Mouse (Mus musculus) limb, embryonic 14.5 days (tissue): Measurements from ENCODE around the gene Polg2. TPM values are rescaled to one million over a fixed set of nuclear protein-coding genes. Genes with fewer than 3 reads are reported as not detected.
"Not testable (repeated sequence)": the region's sequence is repeated elsewhere in the genome, so short reads cannot be mapped to it uniquely, and the experiment has no call there.

Experiments
- ATAC-seq: fragments of 200-750 bp; cut with Nextera tagmentation; 2 replicates; pipeline ENCODE4 v1.8.0; 2017; ENCODE audit warnings: low read depth, moderate number of reproducible peaks, moderate TSS enrichment; ENCODE audit not compliant: low FRiP score
- DNase-seq: peaks from one replicate; pipeline ENCODE4 v3.0.0-alpha.2; 2015; ENCODE audit warnings: low spot score
- H3K27ac ChIP-seq: fragments of 300-500 bp; sonication (generic); replicated peaks from 2 replicates; pipeline ENCODE4 v1.5.1; 2014; ENCODE audit warnings: low read depth, mild to moderate bottlenecking, low read length, moderate library complexity, mixed read lengths
- H3K27me3 ChIP-seq: fragments of 300-500 bp; sonication (generic); 2 replicates; pipeline ENCODE4 v1.6.1; 2014; ENCODE audit warnings: low read length, mixed read lengths; ENCODE audit not compliant: control insufficient read depth, insufficient read depth
- H3K36me3 ChIP-seq: fragments of 300-500 bp; sonication (generic); 2 replicates; pipeline ENCODE4 v1.6.1; 2014; ENCODE audit warnings: mild to moderate bottlenecking, low read length, moderate library complexity, mixed read lengths; ENCODE audit not compliant: control insufficient read depth, insufficient read depth
- H3K4me1 ChIP-seq: fragments of 300-500 bp; sonication (generic); 2 replicates; pipeline ENCODE4 v1.6.1; 2014; ENCODE audit warnings: antibody characterized with exemption, low read length, mixed read lengths; ENCODE audit not compliant: control insufficient read depth, insufficient read depth
- H3K4me2 ChIP-seq: fragments of 300-500 bp; sonication (generic); replicated peaks from 2 replicates; pipeline ENCODE4 v1.6.1; 2014; ENCODE audit warnings: low read depth, mild to moderate bottlenecking, low read length, moderate library complexity; ENCODE audit not compliant: severe bottlenecking
- H3K4me3 ChIP-seq: fragments of 300-500 bp; sonication (generic); replicated peaks from 2 replicates; pipeline ENCODE4 v1.5.1; 2014; ENCODE audit warnings: low read length
- H3K9ac ChIP-seq: fragments of 300-500 bp; sonication (generic); 2 replicates; pipeline ENCODE4 v1.6.1; 2014; ENCODE audit warnings: mild to moderate bottlenecking, low read depth, low read length, moderate library complexity; ENCODE audit not compliant: severe bottlenecking
- H3K9me3 ChIP-seq: fragments of 300-500 bp; sonication (generic); 2 replicates; pipeline ENCODE4 v1.6.1; 2016; ENCODE audit warnings: low read length; ENCODE audit not compliant: control insufficient read depth
- POLR2A ChIP-seq: fragments of 200-500 bp; IDR thresholded peaks from 2 replicates; pipeline ENCODE4 v1.8.0; 2012; ENCODE audit warnings: inconsistent platforms, mild to moderate bottlenecking, moderate library complexity, borderline replicate concordance; ENCODE audit not compliant: insufficient read depth, insufficient read length; ENCODE audit errors: extremely low read depth
- WGBS: fragments of 180-500 bp; shearing (Covaris S2); extraction: QIAGEN DNeasy Blood & Tissue Kit; methylation state at CpG from one replicate; pipeline ENCODE4 v1.1.7; 2014; 5-methylcytosine and 5-hydroxymethylcytosine counted together
- polyA plus RNA-seq, 2 experiments: library from polyadenylated mRNA; depleted of rRNA in 1 of 2; stranded (reverse) in 1 of 2; unstranded in 1 of 2; fragments of >200 nt; fragmentation: Nextera tagmentation in 1 of 2; extraction: Ambion mirVana in 1 of 2; gene quantifications; 2 replicates each; pipeline versions ENCODE4 v1.2.1 to v1.2.3; 2012 to 2014

Gene Polg2
- polyA plus RNA-seq, 2 experiments = 12.7 to 13.6 TPM

GRCm38 (mm10) chr11:106736614-106737013 lies 42.7 kb downstream of the Polg2 start:
- Histone ChIP-seq H3K27me3 (no peaks in the 10 kb centered on the region), H3K36me3 (no peaks in the 10 kb centered on the region), H3K4me3 (no peak overlapping the region), H3K9ac (peak overlapping the region; percentile 16; the same call in 1 of the 2 replicates), H3K4me2 (no peak overlapping the region), H3K4me1 (no peaks in the 10 kb centered on the region), H3K9me3 (no peaks in the 10 kb centered on the region), H3K27ac (no peak overlapping the region)
- WGBS = 73% methylated on average over 3 of the region's 3 CpGs
- TF ChIP-seq POLR2A = no peak
- ATAC-seq (no peak), DNase-seq (no peak)

GRCm38 (mm10) chr11:106730714-106731113 lies 48.6 kb downstream of the Polg2 start:
- H3K9me3 ChIP-seq = no peaks in the 10 kb centered on the region
- no peak overlapping the region for H3K4me3 ChIP-seq
- no peaks in the 10 kb centered on the region for H3K36me3 ChIP-seq
- no peak for TF ChIP-seq POLR2A
- H3K9ac ChIP-seq = no peak overlapping the region
- DNase-seq (no peak), ATAC-seq (no peak)
- 73% methylated on average over 4 of the region's 4 CpGs for WGBS
- H3K27ac ChIP-seq = no peak overlapping the region
- no peaks in the 10 kb centered on the region for H3K27me3 ChIP-seq
- peaks cover 5% of the 10 kb centered on the region; the same call in 1 of the 2 replicates for H3K4me1 ChIP-seq
- H3K4me2 ChIP-seq = no peak overlapping the region

DNA sequence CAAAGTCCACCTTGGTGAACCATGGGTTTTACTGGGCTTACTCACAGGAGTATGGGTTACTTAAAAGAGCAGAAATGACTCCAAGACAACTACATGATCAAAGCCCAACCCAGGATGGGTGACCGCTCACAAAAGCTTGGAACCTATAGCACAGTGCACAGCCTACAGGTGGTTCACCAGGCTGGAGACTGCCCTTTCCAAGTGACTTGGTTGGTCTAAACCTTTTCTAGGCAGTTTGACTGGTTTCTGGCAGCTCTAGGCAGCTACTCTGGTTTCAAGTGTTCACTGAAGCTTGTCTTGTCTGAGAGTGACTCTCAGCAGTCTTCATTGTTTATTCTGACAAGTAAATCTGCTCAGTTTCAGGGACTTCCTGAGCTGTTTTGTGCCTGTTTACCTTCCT lies 49.7 kb downstream of the Polg2 start:
- DNase-seq = no peak
- peaks cover 5% of the 10 kb centered on the region; the same call in 1 of the 2 replicates for H3K4me1 ChIP-seq
- no peak overlapping the region for H3K27ac ChIP-seq
- TF ChIP-seq POLR2A = no peak
- H3K9me3 ChIP-seq = no peaks in the 10 kb centered on the region
- WGBS = 89% methylated on average over 1 of the region's 1 CpGs
- H3K27me3 ChIP-seq = no peaks in the 10 kb centered on the region
- H3K4me3 ChIP-seq = no peak overlapping the region
- H3K36me3 ChIP-seq = no peaks in the 10 kb centered on the region
- ATAC-seq = no peak
- H3K9ac ChIP-seq = no peak overlapping the region
- H3K4me2 ChIP-seq = no peak overlapping the region

DNA sequence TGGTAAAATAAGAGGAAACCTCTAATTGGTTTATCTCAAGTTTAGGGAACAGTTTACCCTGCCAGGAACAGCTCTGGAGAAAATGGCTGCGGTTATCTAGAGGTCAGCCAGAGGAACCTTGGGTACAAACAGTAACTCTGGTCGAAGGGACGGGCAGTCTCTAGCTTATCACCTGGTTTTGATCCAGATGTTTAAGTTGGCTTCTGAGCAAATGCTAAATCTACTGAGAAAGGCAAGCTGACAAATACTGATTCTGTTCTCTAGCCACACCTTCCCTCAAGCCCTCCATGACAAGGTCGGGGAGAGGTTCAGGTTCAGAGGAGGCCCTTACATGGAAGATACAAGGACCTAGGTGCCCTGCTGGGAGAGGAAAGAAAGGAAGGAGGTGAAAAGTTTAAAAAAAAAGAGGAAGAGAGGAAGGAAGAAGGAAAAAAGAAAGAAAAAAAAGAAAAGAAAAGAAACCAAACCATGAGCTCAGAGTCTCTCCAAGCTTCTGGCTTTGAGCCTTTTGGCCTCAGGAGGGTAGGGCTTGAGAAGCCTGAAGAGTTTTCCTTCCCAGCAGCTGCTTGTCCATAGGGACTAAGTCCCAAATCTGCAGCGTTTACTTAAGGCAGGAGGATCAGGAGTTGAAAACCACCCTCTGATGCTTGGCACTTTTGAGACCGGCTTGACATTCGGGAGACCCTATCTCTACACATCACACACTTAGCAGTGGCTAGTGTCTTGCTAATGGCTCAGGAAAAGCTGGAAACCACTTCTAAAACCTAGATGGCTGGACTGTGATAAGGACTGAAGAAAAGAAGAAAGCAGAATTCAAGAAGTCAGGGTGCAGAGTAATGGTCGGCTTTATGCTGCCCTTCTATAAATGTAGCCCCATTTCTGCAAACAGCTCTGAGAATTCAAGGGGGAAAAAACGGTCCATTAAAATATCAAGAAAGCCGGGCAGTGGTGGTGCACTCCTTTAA lies 50.7 kb downstream of the Polg2 start:
- no peak overlapping the region for H3K4me2 ChIP-seq
- no peak overlapping the region for H3K4me3 ChIP-seq
- H3K36me3 ChIP-seq = no peaks in the 10 kb centered on the region
- no peaks in the 10 kb centered on the region for H3K27me3 ChIP-seq
- H3K27ac ChIP-seq = no peak overlapping the region
- H3K9ac ChIP-seq = no peak overlapping the region
- no peak for TF ChIP-seq POLR2A
- DNase-seq = no peak
- no peaks in the 10 kb centered on the region for H3K9me3 ChIP-seq
- H3K4me1 ChIP-seq = peaks cover 5% of the 10 kb centered on the region; the same call in 1 of the 2 replicates
- ATAC-seq = no peak
- WGBS = 65% methylated on average over 10 of the region's 10 CpGs

- no peak for DNase-seq
- Histone ChIP-seq H3K27me3 (no peaks in the 10 kb centered on the region), H3K36me3 (no peaks in the 10 kb centered on the region), H3K9me3 (no peaks in the 10 kb centered on the region), H3K4me3 (no peak overlapping the region), H3K9ac (no peak overlapping the region), H3K4me2 (no peak overlapping the region), H3K4me1 (peaks cover 5% of the 10 kb centered on the region; the same call in 1 of the 2 replicates), H3K27ac (no peak overlapping the region)
- no peak; the same call in 1 of the 2 replicates for ATAC-seq
- no peak for TF ChIP-seq POLR2A
- 16% methylated on average over 5 of the region's 5 CpGs for WGBS
Observed at GRCm38 (mm10) chr11:106727967-106728366, 51.4 kb downstream of the Polg2 start.

- not testable (repeated sequence) for H3K27me3 ChIP-seq, ATAC-seq, H3K4me2 ChIP-seq, H3K27ac ChIP-seq, H3K9me3 ChIP-seq, H3K4me1 ChIP-seq, H3K36me3 ChIP-seq, DNase-seq, H3K9ac ChIP-seq, H3K4me3 ChIP-seq
- WGBS = 86% methylated on average over 9 of the region's 9 CpGs
Observed at GRCm38 (mm10) chr11:106724916-106725235, 54.5 kb downstream of the Polg2 start.
